Mouse (Mus musculus) embryonic facial prominence, embryonic 11.5 days (tissue): ENCODE results near the gene Exoc6b. TPM values are rescaled to one million over a fixed set of nuclear protein-coding genes. Genes with fewer than 3 reads are reported as not detected.
A peak's percentile ranks its signal among the peaks of the same experiment; 100 is the strongest.

Experiments used
- ATAC-seq: fragments of 200-750 bp; cut with Nextera tagmentation; replicated peaks from 2 replicates; pipeline ENCODE4 v1.8.0; 2017; ENCODE audit warnings: low read depth; ENCODE audit not compliant: insufficient number of reproducible peaks, low FRiP score, low TSS enrichment
- DNase-seq: peaks from one replicate; pipeline ENCODE4 v3.0.0-alpha.2; 2015; ENCODE audit warnings: low spot score
- H3K27ac ChIP-seq: fragments of 300-500 bp; sonication (generic); replicated peaks from 2 replicates; pipeline ENCODE4 v1.5.1; 2014; ENCODE audit warnings: mild to moderate bottlenecking, low read depth, low read length, control low read depth
- H3K27me3 ChIP-seq: fragments of 300-500 bp; sonication (generic); 2 replicates; pipeline ENCODE4 v1.6.1; 2014; ENCODE audit warnings: mild to moderate bottlenecking, low read length, moderate library complexity, mixed read lengths; ENCODE audit not compliant: control insufficient read depth, insufficient read depth
- H3K36me3 ChIP-seq: fragments of 300-500 bp; sonication (generic); replicated peaks from 2 replicates; pipeline ENCODE4 v1.6.1; 2014; ENCODE audit warnings: low read depth, mild to moderate bottlenecking, low read length, moderate library complexity, mixed read lengths; ENCODE audit not compliant: control insufficient read depth, insufficient read depth
- H3K4me1 ChIP-seq: fragments of 300-500 bp; sonication (generic); 2 replicates; pipeline ENCODE4 v1.6.1; 2014; ENCODE audit warnings: low read length, mixed read lengths; ENCODE audit not compliant: control insufficient read depth, insufficient read depth
- H3K4me2 ChIP-seq: fragments of 300-500 bp; sonication (generic); 2 replicates; pipeline ENCODE4 v1.6.1; 2014; ENCODE audit warnings: low read depth, mild to moderate bottlenecking, control low read depth, low read length, moderate library complexity
- H3K4me3 ChIP-seq: fragments of 300-500 bp; sonication (generic); 2 replicates; pipeline ENCODE4 v1.5.1; 2014; ENCODE audit warnings: low read depth, low read length, control low read depth
- H3K9ac ChIP-seq: fragments of 300-500 bp; sonication (generic); replicated peaks from 2 replicates; pipeline ENCODE4 v1.6.1; 2014; ENCODE audit warnings: mild to moderate bottlenecking, control low read depth, low read length
- H3K9me3 ChIP-seq: fragments of 300-500 bp; sonication (generic); replicated peaks from 2 replicates; pipeline ENCODE4 v1.6.1; 2016; ENCODE audit warnings: mild to moderate bottlenecking, low read length, inconsistent platforms, mixed read lengths; ENCODE audit not compliant: control insufficient read depth
- WGBS: fragments of 180-500 bp; shearing (Covaris S2); extraction: QIAGEN DNeasy Blood & Tissue Kit; methylation state at CpG from one replicate; pipeline ENCODE4 v1.1.7; 2014; 5-methylcytosine and 5-hydroxymethylcytosine counted together
- polyA plus RNA-seq: library from polyadenylated mRNA; unstranded; fragments of >200 nt; fragmentation: Nextera tagmentation; extraction: Ambion mirVana; gene quantifications from 2 replicates; pipeline ENCODE4 v1.2.1, GENCODE M21; 2014

Gene Exoc6b
- polyA plus RNA-seq, 1 experiment from 2014 or later, result 36.0 TPM

DNA sequence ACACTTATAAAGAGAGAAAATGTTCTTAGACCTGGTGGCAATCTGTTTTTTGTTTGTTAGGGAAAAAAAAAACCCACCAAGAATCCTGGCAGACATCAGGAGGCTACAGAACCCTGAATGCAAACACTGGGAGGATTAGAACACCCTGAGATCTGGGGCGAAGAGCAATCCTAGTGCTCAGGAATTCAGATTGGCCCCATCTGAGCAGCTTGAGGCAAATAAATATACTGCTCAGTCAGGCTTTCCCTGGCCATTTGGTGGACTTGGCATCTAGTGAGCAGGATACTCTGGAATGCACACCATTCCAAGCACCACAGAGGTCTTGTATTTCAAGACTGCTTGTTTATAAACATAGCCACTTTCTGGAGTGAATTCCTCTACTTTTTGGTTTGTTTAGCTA lies 412.2 kb downstream of the Exoc6b start:
- DNase-seq (peak; percentile 67), ATAC-seq (no peak)
- H3K9ac ChIP-seq, result no peak overlapping the region
- H3K9me3 ChIP-seq, result no peaks in the 10 kb centered on the region
- H3K4me3 ChIP-seq, result no peak overlapping the region
- H3K27me3 ChIP-seq, result no peaks in the 10 kb centered on the region
- no peak overlapping the region for H3K27ac ChIP-seq
- H3K4me2 ChIP-seq, result no peak overlapping the region
- no peaks in the 10 kb centered on the region for H3K4me1 ChIP-seq
- no peaks in the 10 kb centered on the region for H3K36me3 ChIP-seq
- WGBS, result 52% methylated on average over 1 of the region's 1 CpGs

DNA sequence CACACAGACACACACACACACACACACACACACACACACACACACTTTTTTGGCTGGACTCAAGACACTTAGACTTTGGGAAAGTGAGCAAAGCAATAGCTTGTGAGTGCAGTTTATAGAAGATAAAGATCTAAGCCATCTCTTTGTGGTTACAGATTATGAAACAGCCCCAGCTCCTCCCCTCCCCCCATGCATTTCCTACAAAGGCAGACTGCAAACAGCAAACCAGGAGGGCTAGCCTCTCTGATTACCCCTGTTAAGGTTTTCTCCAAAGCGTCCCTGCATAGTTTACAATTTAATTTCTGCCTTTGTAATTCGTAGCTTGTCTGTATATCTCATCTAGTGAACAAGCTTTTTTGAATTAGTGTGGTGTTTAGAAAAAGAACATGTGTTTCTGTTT lies 412.6 kb downstream of the Exoc6b start:
- Histone ChIP-seq H3K27me3 (no peaks in the 10 kb centered on the region), H3K4me2 (no peak overlapping the region), H3K4me1 (no peaks in the 10 kb centered on the region), H3K9ac (no peak overlapping the region), H3K36me3 (no peaks in the 10 kb centered on the region), H3K27ac (no peak overlapping the region), H3K9me3 (no peaks in the 10 kb centered on the region), H3K4me3 (no peak overlapping the region)
- 25% methylated on average over 2 of the region's 2 CpGs for WGBS
- peak; percentile 77 for DNase-seq
- no peak for ATAC-seq

DNA sequence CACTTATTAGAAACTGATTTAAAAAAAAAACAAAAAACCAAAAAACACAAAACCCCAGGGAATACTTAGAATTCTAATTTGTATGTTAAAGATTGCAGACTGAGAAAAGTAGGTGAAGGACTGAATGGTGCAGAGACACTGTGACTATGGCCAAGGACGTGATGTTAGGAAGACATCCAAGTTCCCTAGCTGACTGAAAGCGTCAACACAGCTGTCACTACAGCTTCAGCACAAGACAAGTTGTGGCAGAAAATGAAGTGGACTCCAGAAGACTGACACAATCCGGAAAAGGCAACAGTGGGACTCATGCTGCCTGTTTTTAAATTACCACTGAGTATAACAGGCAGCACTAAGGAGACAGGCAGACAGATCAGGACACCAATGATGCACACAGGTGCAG lies 417.4 kb downstream of the Exoc6b start:
- no peak overlapping the region for H3K4me3 ChIP-seq
- H3K9ac ChIP-seq, result no peak overlapping the region
- H3K4me2 ChIP-seq, result no peak overlapping the region
- H3K36me3 ChIP-seq, result no peaks in the 10 kb centered on the region
- ATAC-seq, result no peak
- DNase-seq, result no peak
- no peaks in the 10 kb centered on the region for H3K27me3 ChIP-seq
- no peaks in the 10 kb centered on the region; the same call in 1 of the 2 replicates for H3K4me1 ChIP-seq
- 87% methylated on average over 3 of the region's 3 CpGs for WGBS
- no peak overlapping the region for H3K27ac ChIP-seq
- no peaks in the 10 kb centered on the region for H3K9me3 ChIP-seq

DNA sequence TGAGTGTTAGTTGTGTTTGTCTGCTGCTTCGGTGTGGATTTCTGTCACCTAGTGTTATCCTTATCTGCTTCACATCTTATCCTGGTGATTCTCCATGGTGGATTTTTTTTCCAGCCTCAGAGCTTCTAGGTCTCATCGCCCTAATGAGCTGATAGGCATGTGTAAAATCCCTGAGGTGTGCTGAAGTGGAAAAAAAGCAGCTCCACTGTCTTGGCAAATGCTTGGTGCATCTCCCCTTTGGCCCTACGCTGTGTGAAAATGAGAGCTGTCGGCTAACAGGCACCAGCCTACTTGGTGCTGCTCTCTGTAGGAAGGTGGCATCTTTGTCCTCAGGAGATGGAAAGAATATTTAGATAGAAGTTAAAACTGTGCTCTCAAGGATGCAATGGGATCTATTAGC lies 422.1 kb downstream of the Exoc6b start:
- H3K4me3 ChIP-seq, result no peak overlapping the region
- no peaks in the 10 kb centered on the region for H3K9me3 ChIP-seq
- ATAC-seq (no peak), DNase-seq (no peak)
- WGBS, result 80% methylated on average over 4 of the region's 4 CpGs
- H3K9ac ChIP-seq, result no peak overlapping the region
- H3K27ac ChIP-seq, result no peak overlapping the region
- H3K27me3 ChIP-seq, result no peaks in the 10 kb centered on the region
- no peaks in the 10 kb centered on the region; the same call in 1 of the 2 replicates for H3K4me1 ChIP-seq
- no peaks in the 10 kb centered on the region for H3K36me3 ChIP-seq
- no peak overlapping the region for H3K4me2 ChIP-seq

DNA sequence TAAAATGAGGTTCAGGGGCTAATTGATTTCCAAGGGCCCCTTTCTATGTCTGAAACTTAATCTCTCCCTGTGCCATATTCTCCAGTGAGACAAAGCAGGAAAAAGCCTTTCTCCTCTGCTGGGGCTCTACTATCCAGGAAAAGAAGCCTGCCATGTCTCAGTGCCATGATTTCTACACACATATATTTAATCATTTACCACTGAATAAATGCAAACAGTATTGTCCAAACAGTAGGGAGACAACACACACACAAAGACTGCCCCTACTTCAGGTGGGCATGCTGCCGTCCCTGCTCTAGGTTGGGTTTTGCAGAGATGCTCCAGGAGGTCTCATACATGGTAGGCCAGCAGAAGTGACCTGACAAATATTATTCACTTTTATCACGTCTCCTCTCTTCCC lies 422.6 kb downstream of the Exoc6b start:
- DNase-seq (no peak), ATAC-seq (no peak)
- Histone ChIP-seq H3K27ac (no peak overlapping the region), H3K9me3 (no peaks in the 10 kb centered on the region), H3K27me3 (no peaks in the 10 kb centered on the region), H3K4me1 (no peaks in the 10 kb centered on the region; the same call in 1 of the 2 replicates), H3K4me2 (no peak overlapping the region), H3K9ac (no peak overlapping the region), H3K36me3 (no peaks in the 10 kb centered on the region), H3K4me3 (no peak overlapping the region)
- 65% methylated on average over 2 of the region's 2 CpGs for WGBS

DNA sequence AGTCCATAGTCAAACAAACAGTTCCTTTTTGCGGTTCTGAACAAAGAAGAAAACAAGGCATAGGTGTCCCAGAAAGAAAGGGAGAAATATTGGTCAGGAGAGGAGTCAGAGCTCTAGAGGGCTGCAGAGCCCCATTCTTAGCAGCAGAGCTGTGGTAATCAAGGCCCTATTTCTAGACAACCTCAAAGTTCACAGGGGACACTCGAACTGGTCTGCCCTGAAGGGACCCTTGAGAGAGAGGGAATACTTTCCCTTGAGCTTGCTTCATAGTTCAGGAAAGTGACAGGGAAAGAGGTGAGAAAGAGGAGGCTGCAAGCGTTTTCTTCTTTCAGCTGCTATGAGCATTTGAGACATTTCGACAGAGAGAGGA lies 428.3 kb downstream of the Exoc6b start:
- Histone ChIP-seq H3K9me3 (no peaks in the 10 kb centered on the region), H3K4me1 (no peaks in the 10 kb centered on the region), H3K4me3 (no peak overlapping the region), H3K27me3 (no peaks in the 10 kb centered on the region), H3K4me2 (no peak overlapping the region), H3K27ac (no peak overlapping the region), H3K9ac (no peak overlapping the region), H3K36me3 (no peaks in the 10 kb centered on the region)
- ATAC-seq (no peak), DNase-seq (no peak)
- WGBS, result 73% methylated on average over 4 of the region's 4 CpGs

DNA sequence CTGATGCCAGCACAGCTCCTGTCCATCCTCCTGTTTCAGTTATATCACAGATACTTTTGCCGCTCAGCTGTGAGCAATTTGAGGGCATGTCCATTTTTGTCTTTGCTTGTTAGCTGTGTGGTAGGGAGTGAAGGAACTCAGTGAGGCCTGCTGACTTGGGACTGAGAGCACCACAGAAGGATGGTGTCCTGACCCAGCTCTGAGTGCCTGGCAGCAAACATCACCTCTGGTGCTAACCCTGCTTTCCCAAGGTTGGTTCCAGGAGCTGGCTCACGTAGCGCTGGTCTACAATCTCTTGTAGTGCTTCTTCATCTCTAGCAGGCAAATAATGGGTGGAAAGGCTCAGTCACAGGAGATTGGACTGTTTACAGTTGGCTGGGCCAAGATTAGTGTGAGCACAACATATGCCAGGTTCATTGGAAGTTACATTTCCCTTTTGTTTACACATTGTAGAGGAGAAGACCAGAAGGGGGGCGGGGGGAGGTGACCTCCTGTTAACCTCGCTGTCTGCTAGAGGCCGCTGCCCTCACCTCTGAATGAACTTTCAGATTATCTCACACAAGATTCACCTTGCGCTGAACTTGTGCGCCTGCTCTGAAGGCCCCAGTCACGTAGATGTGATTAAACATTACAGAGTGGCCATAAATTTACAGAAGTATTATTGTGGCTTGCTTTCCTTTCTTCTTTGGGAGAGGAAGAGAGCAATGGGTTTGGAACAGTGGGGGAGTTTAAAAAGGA lies 428.8 kb downstream of the Exoc6b start:
- ATAC-seq, result no peak
- H3K27ac ChIP-seq, result no peak overlapping the region

DNA sequence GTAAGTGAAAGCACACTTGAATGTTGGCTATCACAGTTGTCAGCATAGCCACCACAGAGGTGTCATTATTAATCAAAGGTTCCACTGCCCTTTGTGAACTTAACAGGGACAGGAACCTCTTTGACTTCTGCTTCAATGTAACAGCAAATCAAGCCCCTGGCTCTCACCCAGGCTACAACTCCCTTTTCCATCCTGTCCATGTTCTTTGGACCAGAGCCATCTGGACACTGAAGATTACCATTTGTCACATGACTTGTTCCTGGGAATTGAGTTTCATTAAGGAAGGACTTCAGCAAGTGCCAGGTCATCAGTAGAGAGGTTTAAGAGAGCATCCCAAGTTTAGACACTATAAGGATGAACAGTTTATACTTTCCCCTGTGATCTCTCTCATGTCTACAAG lies 431.1 kb downstream of the Exoc6b start:
- ATAC-seq (no peak), DNase-seq (no peak)
- H3K9ac ChIP-seq, result no peak overlapping the region
- no peaks in the 10 kb centered on the region for H3K9me3 ChIP-seq
- no peaks in the 10 kb centered on the region for H3K4me1 ChIP-seq
- H3K4me3 ChIP-seq, result no peak overlapping the region
- H3K4me2 ChIP-seq, result no peak overlapping the region
- H3K36me3 ChIP-seq, result no peaks in the 10 kb centered on the region
- H3K27ac ChIP-seq, result no peak overlapping the region
- no peaks in the 10 kb centered on the region for H3K27me3 ChIP-seq

More for the DNA sequence above, 428.8 kb downstream of the Exoc6b start:
- Histone ChIP-seq H3K27me3 (no peaks in the 10 kb centered on the region), H3K9me3 (no peaks in the 10 kb centered on the region), H3K4me1 (no peaks in the 10 kb centered on the region), H3K4me2 (no peak overlapping the region), H3K4me3 (no peak overlapping the region), H3K36me3 (no peaks in the 10 kb centered on the region), H3K9ac (no peak overlapping the region)
- WGBS, result 55% methylated on average over 9 of the region's 9 CpGs
- peak; percentile 46 for DNase-seq
